Mouse (Mus musculus) erythroid progenitor cell, adult 5-6 weeks (primary cell): ENCODE results near the gene Agbl4. TPM values are rescaled to one million over a fixed set of nuclear protein-coding genes. Genes with fewer than 3 reads are reported as not detected.

Experiments
- ATAC-seq: replicated peaks from 2 replicates; pipeline ENCODE4 v1.8.0; 2016; ENCODE audit warnings: moderate number of reproducible peaks, mild to moderate bottlenecking, moderate TSS enrichment, inconsistent platforms; ENCODE audit not compliant: poor library complexity, low FRiP score, severe bottlenecking
- total RNA-seq, 2 experiments: library from RNA; stranded (forward) in 1 of 2; stranded (reverse) in 1 of 2; fragments of 150-400 nt in 1 of 2; fragments of 186-747, 209-891 nt in 1 of 2; gene quantifications; 2 replicates each; pipeline versions ENCODE4 v1.2.3 to v1.2.4; 2015 to 2017; ENCODE audit warnings: low replicate concordance in 2 of 2

The Agbl4 gene
- total RNA-seq, 2 experiments from 2014 or later: not detected

- ATAC-seq: no peak
Measured at GRCm38 (mm10) chr4:111683843-111684242, 1286.4 kb downstream of the Agbl4 start.

GRCm38 (mm10) chr4:111685951-111686350 lies 1288.5 kb downstream of the Agbl4 start:
- ATAC-seq: no peak

GRCm38 (mm10) chr4:111686951-111687350 lies 1289.5 kb downstream of the Agbl4 start:
- ATAC-seq: no peak

GRCm38 (mm10) chr4:111687613-111688012 lies 1290.2 kb downstream of the Agbl4 start:
- no peak for ATAC-seq

- no peak for ATAC-seq
Measured at GRCm38 (mm10) chr4:111691057-111691543, 1293.6 kb downstream of the Agbl4 start.

GRCm38 (mm10) chr4:111701381-111701780 lies 1303.9 kb downstream of the Agbl4 start:
- ATAC-seq: no peak

GRCm38 (mm10) chr4:111704126-111704525 lies 1306.7 kb downstream of the Agbl4 start:
- ATAC-seq: no peak

GRCm38 (mm10) chr4:111704975-111705374 lies 1307.5 kb downstream of the Agbl4 start:
- no peak for ATAC-seq

Other genes with a start within 250 kb of the Agbl4 start
- not detected in 2 replicates for gene Elavl4, start 45.8 kb upstream of the Agbl4 start, total RNA-seq (2015; ENCODE audit: low replicate concordance)
- gene Elavl4, start 45.8 kb upstream of the Agbl4 start, total RNA-seq (2017; ENCODE audit: low replicate concordance): not detected in 2 replicates